In the genomic region with DNA sequence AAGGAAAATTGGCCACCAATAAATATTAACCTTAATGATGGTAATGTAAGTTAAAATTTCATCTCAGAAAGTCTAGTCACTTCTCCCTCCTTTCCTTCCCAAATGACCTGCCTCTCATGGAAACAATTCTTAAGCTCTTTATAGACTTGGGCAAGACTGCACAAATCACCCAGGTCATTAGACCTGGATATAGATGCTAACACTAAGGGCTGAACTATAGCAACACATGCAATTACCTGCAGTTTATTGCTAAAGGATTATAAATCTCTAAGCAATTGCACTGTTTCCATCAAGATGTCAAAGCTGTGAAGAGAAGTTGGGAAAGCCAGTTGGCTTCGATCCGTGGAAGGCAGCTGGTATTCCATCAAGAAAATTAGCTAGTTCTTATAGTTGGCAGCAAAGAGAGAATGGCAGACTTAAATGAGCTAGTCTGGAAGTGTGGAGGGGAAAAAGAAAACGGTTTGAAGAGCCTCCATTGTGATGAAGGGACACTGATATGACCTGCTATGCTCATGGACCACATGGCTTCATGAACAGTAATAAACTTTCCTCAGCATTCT, we compare ENCODE assay signal across 24 mouse cellular contexts. TPM values are rescaled to one million over a fixed set of nuclear protein-coding genes. Genes with fewer than 3 reads are reported as not detected.
DNase-seq lines count a peak whose midpoint lies in the region; ATAC-seq and TF ChIP-seq lines count a peak whose summit lies in the region.
"Had no signal": no experiment of that assay in that cellular context is flagged by ENCODE, and none has a peak within 500 bp of the region (broad histone marks: within the 10 kb centered on the region; RNA-seq: fewer than 3 reads in every experiment).

No protein-coding gene starts in this region.

- DNase-seq in forebrain, postnatal 0 days, result peak; percentile 78
- peak; percentile 10 for DNase-seq in right cerebral cortex, postnatal 4 days
- no peak for DNase-seq in right cerebral cortex, postnatal 25 days
- peak; percentile 30 for DNase-seq in brain, embryonic 18.5 days (ENCODE audit: low read depth, low spot score)
- DNase-seq in spleen, postnatal 36 days (ENCODE audit: low spot score in 2 of 2), result no peak
- DNase-seq: adrenal gland, adult 2 months; adrenal gland, postnatal 14 days; cerebellum, adult 11-12 months; cerebellum, adult 9-10 months; cerebellum, postnatal 14 days; gastrocnemius, adult 2 months; gastrocnemius, postnatal 14 days; heart, adult 2 months; kidney, adult 11 months; kidney, adult 8-10 months had no signal

- no peak overlapping the region for H3K9ac ChIP-seq in forebrain, postnatal 0 days
- no peak overlapping the region for H3K9ac ChIP-seq in forebrain, embryonic 15.5 days (replicated peaks)
- H3K9ac ChIP-seq in intestine, embryonic 16.5 days (ENCODE audit: low read depth, low read length), result no peak overlapping the region
- H3K9ac ChIP-seq: forebrain, embryonic 13.5 days; heart, embryonic 13.5 days; hindbrain, embryonic 12.5 days; hindbrain, embryonic 15.5 days had no signal

- no peak overlapping the region for H3K4me2 ChIP-seq in forebrain, postnatal 0 days (ENCODE audit: low read depth)
- H3K4me2 ChIP-seq in forebrain, embryonic 15.5 days (replicated peaks), result no peak overlapping the region
- H3K4me2 ChIP-seq in intestine, embryonic 16.5 days (ENCODE audit: low read depth, low read length), result no peak overlapping the region
- H3K4me2 ChIP-seq: forebrain, embryonic 13.5 days; heart, embryonic 13.5 days; hindbrain, embryonic 12.5 days; hindbrain, embryonic 15.5 days had no signal

- ATAC-seq in forebrain, postnatal 0 days, result peak; percentile 36; the same call in 1 of the 2 replicates
- no peak for ATAC-seq in forebrain, embryonic 15.5 days (replicated peaks)
- ATAC-seq in intestine, embryonic 16.5 days, result peak; percentile 58
- no peak for ATAC-seq in inflammation-experienced regulatory T-cells, adult 6 months
- ATAC-seq: CD4-positive, CD25-positive, alpha-beta regulatory T cell, adult 4 months; forebrain, embryonic 13.5 days had no signal

- no peaks in the 10 kb centered on the region; the same call in 1 of the 2 replicates for H3K4me1 ChIP-seq in forebrain, postnatal 0 days (ENCODE audit: insufficient read depth)
- H3K4me1 ChIP-seq in forebrain, embryonic 15.5 days, result no peaks in the 10 kb centered on the region
- H3K4me1 ChIP-seq in intestine, embryonic 16.5 days (ENCODE audit: control insufficient read depth, insufficient read depth, low read length), result no peaks in the 10 kb centered on the region
- H3K4me1 ChIP-seq: forebrain, embryonic 13.5 days; heart, embryonic 10.5 days; heart, embryonic 13.5 days; hindbrain, embryonic 12.5 days; hindbrain, embryonic 15.5 days had no signal

- H3K4me3 ChIP-seq in forebrain, postnatal 0 days (ENCODE audit: low read depth, low read length), result no peak overlapping the region
- H3K4me3 ChIP-seq in forebrain, embryonic 15.5 days, result no peak overlapping the region
- H3K4me3 ChIP-seq in intestine, embryonic 16.5 days (ENCODE audit: low read length), result no peak overlapping the region
- H3K4me3 ChIP-seq: forebrain, embryonic 13.5 days; gastrocnemius, adult 2 months; heart, adult 2 months; heart, embryonic 10.5 days; heart, embryonic 13.5 days; hindbrain, embryonic 12.5 days; hindbrain, embryonic 15.5 days had no signal

- H3K36me3 ChIP-seq in forebrain, postnatal 0 days (ENCODE audit: insufficient read depth), result no peaks in the 10 kb centered on the region
- H3K36me3 ChIP-seq in forebrain, embryonic 15.5 days, result no peaks in the 10 kb centered on the region
- H3K36me3 ChIP-seq in intestine, embryonic 16.5 days (ENCODE audit: control insufficient read depth, insufficient read depth, low read length), result no peaks in the 10 kb centered on the region
- H3K36me3 ChIP-seq: heart, embryonic 10.5 days; heart, embryonic 13.5 days; hindbrain, embryonic 12.5 days; hindbrain, embryonic 15.5 days had no signal

- 43% methylated on average over 3 of the region's 3 CpGs for WGBS in forebrain, postnatal 0 days
- WGBS in forebrain, embryonic 15.5 days, result 70% methylated on average over 3 of the region's 3 CpGs
- 53% methylated on average over 3 of the region's 3 CpGs for WGBS in intestine, embryonic 16.5 days

- no peak for TF ChIP-seq CTCF in forebrain, postnatal 0 days (IDR thresholded peaks at IDR 0.05; ENCODE audit: low read depth)

- H3K27ac ChIP-seq in forebrain, postnatal 0 days (ENCODE audit: low read depth, low read length), result no peak overlapping the region
- H3K27ac ChIP-seq in forebrain, embryonic 15.5 days (replicated peaks), result no peak overlapping the region
- no peak overlapping the region for H3K27ac ChIP-seq in intestine, embryonic 16.5 days (ENCODE audit: low read length)
- H3K27ac ChIP-seq: forebrain, embryonic 13.5 days; gastrocnemius, adult 2 months; heart, adult 2 months; heart, embryonic 10.5 days; heart, embryonic 13.5 days; hindbrain, embryonic 12.5 days; hindbrain, embryonic 15.5 days had no signal

- no peaks in the 10 kb centered on the region for H3K27me3 ChIP-seq in forebrain, postnatal 0 days (ENCODE audit: insufficient read depth, low read length)
- no peaks in the 10 kb centered on the region for H3K27me3 ChIP-seq in forebrain, embryonic 15.5 days
- no peaks in the 10 kb centered on the region for H3K27me3 ChIP-seq in intestine, embryonic 16.5 days (replicated peaks; ENCODE audit: control insufficient read depth, insufficient read depth, low read length)
- H3K27me3 ChIP-seq: forebrain, embryonic 13.5 days; heart, embryonic 13.5 days; hindbrain, embryonic 12.5 days; hindbrain, embryonic 15.5 days had no signal

- H3K9me3 ChIP-seq in forebrain, postnatal 0 days (ENCODE audit: low read length), result no peaks in the 10 kb centered on the region
- H3K9me3 ChIP-seq in forebrain, embryonic 15.5 days, result no peaks in the 10 kb centered on the region
- H3K9me3 ChIP-seq in intestine, embryonic 16.5 days (ENCODE audit: control insufficient read depth, low read length), result no peaks in the 10 kb centered on the region
- H3K9me3 ChIP-seq: forebrain, embryonic 13.5 days; heart, embryonic 10.5 days; heart, embryonic 13.5 days; hindbrain, embryonic 12.5 days; hindbrain, embryonic 15.5 days had no signal

RNA-seq across cellular contexts. Expression of gene Slc23a2, which starts 45.8 kb away (rescaled TPM):
- 49.2 and 57.2 TPM in 2 replicates for total RNA-seq in forebrain, postnatal 0 days (2014; rRNA removed)
- polyA plus RNA-seq in forebrain, postnatal 0 days (2015; fragmentation: Nextera tagmentation; extraction: Ambion mirVana), result 29.0 and 36.2 TPM in 2 replicates
- polyA plus RNA-seq in forebrain, embryonic 15.5 days (2015; fragmentation: Nextera tagmentation; extraction: Ambion mirVana), result 27.6 and 30.2 TPM in 2 replicates
- polyA plus RNA-seq in intestine, embryonic 16.5 days (2015; fragmentation: Nextera tagmentation; extraction: Ambion mirVana), result 12.0 and 13.5 TPM in 2 replicates
- 10 to 100 TPM; 11.6 to 12.1 (median 11.8) TPM for polyA plus RNA-seq in inflammation-experienced regulatory T-cells, adult 6 months (2017; shearing (Covaris generic))

RNA-seq across cellular contexts. Expression of gene Tmem230, which starts 56.9 kb away (rescaled TPM):
- 32.5 and 47.0 TPM in 2 replicates for total RNA-seq in forebrain, postnatal 0 days (2014; rRNA removed)
- 37.3 and 47.1 TPM in 2 replicates for polyA plus RNA-seq in forebrain, postnatal 0 days (2015; fragmentation: Nextera tagmentation; extraction: Ambion mirVana)
- polyA plus RNA-seq in forebrain, embryonic 15.5 days (2015; fragmentation: Nextera tagmentation; extraction: Ambion mirVana), result 47.1 and 47.2 TPM in 2 replicates
- polyA plus RNA-seq in intestine, embryonic 16.5 days (2015; fragmentation: Nextera tagmentation; extraction: Ambion mirVana), result 46.1 and 48.4 TPM in 2 replicates
- 10 to 100 TPM; 28.2 to 45.1 (median 37.2) TPM for polyA plus RNA-seq in inflammation-experienced regulatory T-cells, adult 6 months (2017; shearing (Covaris generic))

Comparison
In these comparisons a context has a peak if more than half of its experiments do, and no peak if none do; other contexts are left out.
1. ATAC-seq: peak in forebrain, postnatal 0 days (single experiment) and intestine, embryonic 16.5 days (single experiment); none in forebrain, embryonic 15.5 days (single experiment) and inflammation-experienced regulatory T-cells, adult 6 months (single experiment).
2. DNase-seq: peak in forebrain, postnatal 0 days (single experiment), right cerebral cortex, postnatal 4 days (single experiment) and brain, embryonic 18.5 days (single experiment); none in right cerebral cortex, postnatal 25 days (single experiment) and spleen, postnatal 36 days (0 of 2).